28 mouse cellular contexts compared by ENCODE assay signal in the genomic region with DNA sequence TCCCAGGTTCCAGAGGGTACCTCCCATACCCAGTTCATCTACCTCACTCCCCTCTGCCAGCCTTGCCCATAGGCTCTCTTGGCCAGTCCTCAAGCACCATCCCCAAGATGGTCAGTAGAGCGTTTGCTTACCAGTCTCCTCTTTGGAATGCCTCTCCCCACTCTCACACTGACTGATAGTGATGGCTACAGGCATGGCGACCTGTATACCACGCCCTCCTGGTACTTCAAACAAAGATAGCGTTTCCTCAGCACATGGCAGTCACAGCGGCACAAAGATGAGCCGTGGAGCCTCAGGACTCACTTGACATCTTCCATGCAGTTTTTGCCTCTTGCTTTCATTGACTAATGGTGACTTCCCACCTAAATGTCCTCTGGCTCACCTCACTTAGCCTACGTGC. TPM values are rescaled to one million over a fixed set of nuclear protein-coding genes. Genes with fewer than 3 reads are reported as not detected.
"Had no signal": no experiment of that assay in that cellular context is flagged by ENCODE, and none has a peak within 500 bp of the region (broad histone marks: within the 10 kb centered on the region; RNA-seq: fewer than 3 reads in every experiment).

No protein-coding gene starts in this region.

- DNase-seq: kidney, adult 2 months; kidney, postnatal 14 days; kidney, postnatal 4 days; lung, embryonic 14.5 days; thymus, postnatal 36 days had no signal

- H3K9me3 ChIP-seq: limb, embryonic 10.5 days; limb, embryonic 13.5 days; midbrain, embryonic 10.5 days; midbrain, embryonic 13.5 days; neural tube, embryonic 13.5 days had no signal

- H3K27ac ChIP-seq: limb, embryonic 10.5 days; limb, embryonic 13.5 days; macrophage; midbrain, embryonic 10.5 days; midbrain, embryonic 13.5 days; neural tube, embryonic 13.5 days had no signal

- H3K4me1 ChIP-seq: limb, embryonic 10.5 days; limb, embryonic 13.5 days; midbrain, embryonic 10.5 days; midbrain, embryonic 13.5 days; neural tube, embryonic 13.5 days had no signal

- H3K9ac ChIP-seq: limb, embryonic 13.5 days; lung, embryonic 14.5 days; midbrain, embryonic 13.5 days; neural tube, embryonic 13.5 days had no signal

- ATAC-seq: intestine, postnatal 0 days; lung, postnatal 0 days; midbrain, embryonic 13.5 days; midbrain, embryonic 16.5 days had no signal

- H3K27me3 ChIP-seq: limb, embryonic 13.5 days; midbrain, embryonic 13.5 days; neural tube, embryonic 13.5 days had no signal

- H3K4me2 ChIP-seq: limb, embryonic 13.5 days; lung, embryonic 14.5 days; midbrain, embryonic 13.5 days; neural tube, embryonic 13.5 days had no signal

- H3K4me3 ChIP-seq: limb, embryonic 10.5 days; limb, embryonic 13.5 days; midbrain, embryonic 10.5 days; midbrain, embryonic 13.5 days; myocyte; neural tube, embryonic 13.5 days had no signal

RNA-seq across cellular contexts. Expression of a gene that starts 16.0 kb away (rescaled TPM):
- total RNA-seq: megakaryocyte, adult 5-6 weeks had no signal
- polyA plus RNA-seq: macrophage had no signal

RNA-seq across cellular contexts. Expression of a gene that starts 48.6 kb away (rescaled TPM):
- total RNA-seq: layer of hippocampus, adult 18-20 months; layer of hippocampus, postnatal 14 days; left cerebral cortex, adult 8-10 months; left cerebral cortex, postnatal 25 days; liver, adult 2 months; megakaryocyte, adult 5-6 weeks; monocyte, adult 5-6 weeks; neutrophil, adult 5-6 weeks had no signal
- polyA plus RNA-seq: intestine, embryonic 14.5 days; kidney, adult 2 months; kidney, embryonic 16.5 days; limb, embryonic 10.5 days; limb, embryonic 13.5 days; liver, adult 2 months; lung, embryonic 14.5 days; lung, postnatal 0 days; macrophage; midbrain, embryonic 10.5 days; midbrain, embryonic 13.5 days; midbrain, embryonic 16.5 days; myocyte; neural tube, embryonic 13.5 days; small intestine, adult 2 months; spleen, adult 2 months; urinary bladder, adult 2 months had no signal
